Mouse (Mus musculus) liver, postnatal 0 days (tissue): ENCODE results near the gene Omd. TPM values are rescaled to one million over a fixed set of nuclear protein-coding genes. Genes with fewer than 3 reads are reported as not detected.

Experiments
- ATAC-seq: fragments of 200-750 bp; cut with Nextera tagmentation; 2 replicates; pipeline ENCODE4 v1.8.0; 2017; ENCODE audit warnings: mild to moderate bottlenecking, moderate library complexity
- DNase-seq: peaks from one replicate; pipeline ENCODE4 v3.0.0-alpha.2; 2016
- H3K27ac ChIP-seq: fragments of 300-500 bp; sonication (generic); 2 replicates; pipeline ENCODE4 v1.5.1; 2014; ENCODE audit warnings: antibody characterized with exemption, moderate library complexity, mild to moderate bottlenecking, low read depth
- H3K27me3 ChIP-seq: fragments of 300-500 bp; sonication (generic); 2 replicates; pipeline ENCODE4 v1.6.1; 2014; ENCODE audit warnings: low read length, control low read depth, mixed read lengths; ENCODE audit not compliant: insufficient read depth
- H3K36me3 ChIP-seq: fragments of 300-500 bp; sonication (generic); replicated peaks from 2 replicates; pipeline ENCODE4 v1.6.1; 2014; ENCODE audit warnings: mild to moderate bottlenecking, control low read depth, low read length, moderate library complexity, mixed read lengths; ENCODE audit not compliant: insufficient read depth
- H3K4me1 ChIP-seq: fragments of 300-500 bp; sonication (generic); 2 replicates; pipeline ENCODE4 v1.6.1; 2014; ENCODE audit warnings: antibody characterized with exemption, mild to moderate bottlenecking, control low read depth; ENCODE audit not compliant: insufficient read depth
- H3K4me2 ChIP-seq: fragments of 300-500 bp; sonication (generic); 2 replicates; pipeline ENCODE4 v1.6.1; 2014; ENCODE audit warnings: low read depth, mild to moderate bottlenecking, low read length, moderate library complexity, mixed read lengths
- H3K4me3 ChIP-seq: fragments of 300-500 bp; sonication (generic); 2 replicates; pipeline ENCODE4 v1.5.1; 2014; ENCODE audit warnings: low read depth, low read length
- H3K9ac ChIP-seq: fragments of 300-500 bp; sonication (generic); replicated peaks from 2 replicates; pipeline ENCODE4 v1.6.1; 2014; ENCODE audit warnings: mild to moderate bottlenecking, moderate library complexity
- H3K9me3 ChIP-seq: fragments of 300-500 bp; sonication (generic); 2 replicates; pipeline ENCODE4 v1.6.1; 2016; ENCODE audit warnings: mild to moderate bottlenecking, control low read depth, low read length, mixed read lengths
- CTCF ChIP-seq: sonication (generic); IDR thresholded peaks from 2 replicates; pipeline ENCODE4 v1.5.1; 2016; ENCODE audit warnings: antibody characterized with exemption, low read depth
- EP300 ChIP-seq: IDR thresholded peaks from 2 replicates; pipeline ENCODE4 v1.6.1; 2016; ENCODE audit warnings: antibody characterized with exemption, low read depth, mild to moderate bottlenecking
- WGBS: fragments of 180-500 bp; shearing (Covaris S2); extraction: QIAGEN DNeasy Blood & Tissue Kit; methylation state at CpG from one replicate; pipeline ENCODE4 v1.1.7; 2014; ENCODE audit not compliant: insufficient replicate concordance; 5-methylcytosine and 5-hydroxymethylcytosine counted together
- polyA plus RNA-seq: library from polyadenylated mRNA; unstranded; fragments of >200 nt; fragmentation: Nextera tagmentation; extraction: Ambion mirVana; gene quantifications from 2 replicates; pipeline ENCODE4 v1.2.1, GENCODE M21; 2015

Gene Omd
- 0.19 and 0.21 TPM in 2 replicates for polyA plus RNA-seq

GRCm38 (mm10) chr13:49581541-49582530 lies at the start of gene Omd:
Omd (plus strand) TSS chr13:49582462.
- DNase-seq (no peak), ATAC-seq (no peak)
- Histone ChIP-seq H3K27ac (no peak within 1 kb of the TSS), H3K27me3 (no peaks in the 10 kb centered on the region), H3K4me1 (no peaks in the 10 kb centered on the region), H3K4me2 (no peak within 1 kb of the TSS), H3K36me3 (no peaks in the 10 kb centered on the region), H3K9me3 (no peaks in the 10 kb centered on the region), H3K4me3 (no peak within 1 kb of the TSS), H3K9ac (no peak within 1 kb of the TSS)
- 70% methylated on average over 8 of the region's 8 CpGs for WGBS
- no peak for TF ChIP-seq CTCF
- TF ChIP-seq EP300, result no peak

DNA sequence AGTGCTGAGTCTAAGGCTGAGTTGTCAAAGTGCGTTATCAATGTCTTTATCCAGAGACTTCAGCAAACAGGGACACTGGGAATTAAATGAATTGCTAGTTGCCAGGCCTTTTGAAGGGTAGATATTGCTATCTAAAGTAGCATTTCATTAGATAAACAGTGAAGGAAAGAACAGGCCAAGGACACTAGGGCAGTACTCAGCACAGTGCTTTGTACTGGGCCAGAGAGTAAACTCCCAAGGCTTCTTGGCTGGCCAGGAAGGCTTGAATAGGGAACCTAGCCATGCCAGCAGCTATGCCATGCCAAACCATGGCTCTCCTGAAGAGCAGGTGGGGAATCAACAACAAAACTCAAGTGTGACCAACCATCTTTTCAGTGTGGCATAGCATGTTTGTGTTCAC lies 45.3 kb upstream of the Omd start:
- Histone ChIP-seq H3K27me3 (no peaks in the 10 kb centered on the region), H3K36me3 (no peaks in the 10 kb centered on the region), H3K4me1 (no peaks in the 10 kb centered on the region), H3K4me2 (no peak overlapping the region), H3K27ac (no peak overlapping the region), H3K9ac (no peak overlapping the region), H3K4me3 (no peak overlapping the region), H3K9me3 (no peaks in the 10 kb centered on the region)
- no peak for ATAC-seq
- WGBS, result 94% methylated on average over 1 of the region's 1 CpGs
- no peak for DNase-seq
- TF ChIP-seq EP300, result no peak
- no peak for TF ChIP-seq CTCF

- 80% methylated on average over 1 of the region's 1 CpGs for WGBS
- DNase-seq (no peak), ATAC-seq (no peak)
- H3K4me2 ChIP-seq, result no peak overlapping the region
- H3K9me3 ChIP-seq, result no peaks in the 10 kb centered on the region
- H3K27me3 ChIP-seq, result no peaks in the 10 kb centered on the region
- TF ChIP-seq EP300, result no peak
- TF ChIP-seq CTCF, result no peak
- H3K4me3 ChIP-seq, result no peak overlapping the region
- H3K27ac ChIP-seq, result no peak overlapping the region
- H3K9ac ChIP-seq, result no peak overlapping the region
- H3K36me3 ChIP-seq, result no peaks in the 10 kb centered on the region
- no peaks in the 10 kb centered on the region for H3K4me1 ChIP-seq
Measured at GRCm38 (mm10) chr13:49538693-49539092, 43.6 kb upstream of the Omd start.

DNA sequence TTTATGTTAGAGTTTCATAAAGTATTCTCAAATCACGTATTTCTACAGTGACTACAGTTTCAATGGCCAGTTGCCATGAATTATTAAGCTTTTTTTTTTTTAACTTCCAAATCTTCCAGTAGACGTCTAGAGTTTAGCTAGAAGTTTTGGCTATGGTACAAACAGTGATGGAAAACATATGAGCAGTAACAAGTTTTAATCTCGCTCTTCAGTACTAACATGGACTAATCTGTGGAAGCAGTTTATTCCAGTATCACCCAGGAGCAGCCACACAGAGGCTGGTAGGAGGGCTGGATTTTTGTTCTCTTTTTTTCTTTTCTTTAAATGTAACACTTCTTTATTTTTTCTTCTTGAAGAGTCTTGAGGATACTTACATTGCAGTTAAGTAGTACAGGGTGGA lies 38.0 kb upstream of the Omd start, which contains the start of gene Aspn:
Aspn (plus strand) TSS at position 165 of the 400 bp plus-strand sequence.
- DNase-seq (no peak), ATAC-seq (no peak)
- no peaks in the 10 kb centered on the region for H3K9me3 ChIP-seq
- H3K36me3 ChIP-seq, result no peaks in the 10 kb centered on the region
- no peak within 1 kb of the TSS for H3K27ac ChIP-seq
- no peak within 1 kb of the TSS for H3K9ac ChIP-seq
- no peaks in the 10 kb centered on the region for H3K27me3 ChIP-seq
- H3K4me3 ChIP-seq, result no peak within 1 kb of the TSS
- TF ChIP-seq CTCF (no peak), EP300 (no peak)
- 80% methylated on average over 3 of the region's 3 CpGs for WGBS
- H3K4me1 ChIP-seq, result no peaks in the 10 kb centered on the region
- H3K4me2 ChIP-seq, result no peak within 1 kb of the TSS

GRCm38 (mm10) chr13:49545646-49546045 lies 36.6 kb upstream of the Omd start:
- no peak overlapping the region for H3K4me3 ChIP-seq
- no peaks in the 10 kb centered on the region for H3K36me3 ChIP-seq
- ATAC-seq (no peak), DNase-seq (no peak)
- no peaks in the 10 kb centered on the region for H3K27me3 ChIP-seq
- WGBS, result 69% methylated on average over 3 of the region's 3 CpGs
- no peak overlapping the region for H3K9ac ChIP-seq
- H3K4me1 ChIP-seq, result no peaks in the 10 kb centered on the region
- TF ChIP-seq CTCF (no peak), EP300 (no peak)
- no peak overlapping the region for H3K4me2 ChIP-seq
- H3K9me3 ChIP-seq, result no peaks in the 10 kb centered on the region
- H3K27ac ChIP-seq, result no peak overlapping the region

DNA sequence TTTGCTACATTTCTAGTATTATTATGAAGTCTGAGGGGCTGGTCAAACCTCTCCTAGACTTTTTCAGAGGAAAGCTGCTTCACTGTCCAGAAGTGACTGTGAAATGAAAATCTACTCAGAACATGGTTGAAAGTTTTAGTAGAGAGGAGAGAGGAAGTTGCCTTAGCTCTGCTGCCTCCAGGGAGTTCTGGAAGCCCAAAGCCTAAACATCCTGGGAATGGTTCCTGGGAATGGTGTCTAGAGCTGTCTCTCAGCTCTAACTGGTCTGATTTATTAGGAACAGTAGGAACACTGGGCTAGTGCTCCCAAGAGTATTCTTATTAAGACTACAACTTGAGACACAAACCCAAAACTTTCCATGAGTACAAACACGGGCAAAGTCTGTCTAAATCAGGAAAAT lies 35.7 kb upstream of the Omd start:
- no peaks in the 10 kb centered on the region for H3K9me3 ChIP-seq
- H3K9ac ChIP-seq, result no peak overlapping the region
- H3K36me3 ChIP-seq, result no peaks in the 10 kb centered on the region
- H3K4me1 ChIP-seq, result no peaks in the 10 kb centered on the region
- no peak for TF ChIP-seq EP300
- TF ChIP-seq CTCF, result no peak
- H3K27ac ChIP-seq, result no peak overlapping the region
- 81% methylated on average over 1 of the region's 1 CpGs for WGBS
- no peak overlapping the region for H3K4me3 ChIP-seq
- ATAC-seq (no peak), DNase-seq (no peak)
- no peaks in the 10 kb centered on the region for H3K27me3 ChIP-seq
- H3K4me2 ChIP-seq, result no peak overlapping the region
